Mouse (Mus musculus): Measurements from ENCODE around the gene Brms1l. TPM values are rescaled to one million over a fixed set of nuclear protein-coding genes. Genes with fewer than 3 reads are reported as not detected.

Gene Brms1l
- polyA plus RNA-seq (2014; fragmentation: Illumina TruSeq; extraction: RNeasy Lipid Tissue Mini Kit (QIAGEN cat#74804); ENCODE audit: low read depth, low replicate concordance): 7.5 TPM

DNA sequence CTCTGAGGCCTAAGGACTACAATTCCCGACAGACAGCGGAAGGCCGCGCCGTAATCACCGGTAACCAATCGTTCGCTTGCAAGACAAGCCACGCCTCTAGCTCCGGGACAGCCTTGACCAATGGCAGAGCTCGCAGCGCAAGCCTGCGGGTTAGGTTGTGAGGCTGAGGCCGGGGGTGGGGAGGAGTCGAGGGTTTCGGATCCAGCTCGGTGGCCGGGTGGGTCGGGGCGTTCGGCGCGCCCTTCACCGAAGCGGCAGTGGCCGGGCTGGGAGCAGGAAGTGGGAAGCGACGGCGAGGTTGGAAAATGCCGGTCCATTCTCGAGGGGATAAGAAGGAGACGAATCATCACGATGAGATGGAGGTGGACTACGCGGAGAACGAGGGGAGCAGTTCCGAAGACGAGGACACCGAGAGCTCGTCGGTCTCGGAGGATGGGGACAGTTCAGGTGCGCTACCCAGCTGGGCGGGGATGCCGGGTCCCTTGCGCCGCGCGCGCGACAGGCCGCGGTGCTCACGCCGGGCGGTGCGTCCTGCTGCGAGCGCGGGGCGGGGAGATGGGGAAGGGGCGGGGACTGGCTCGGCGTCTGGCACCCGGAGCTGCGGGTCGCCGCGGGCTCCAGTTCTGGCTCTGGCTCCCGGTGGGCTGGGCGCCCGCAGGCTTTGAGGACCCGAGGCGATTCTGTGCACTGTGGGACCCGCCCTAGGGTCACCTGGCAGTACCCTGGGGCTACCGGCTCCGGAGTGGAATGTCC is at the start of gene Brms1l:
TSS of gene Brms1l (plus strand) at position 126 of the 753 bp plus-strand sequence.

DNA sequence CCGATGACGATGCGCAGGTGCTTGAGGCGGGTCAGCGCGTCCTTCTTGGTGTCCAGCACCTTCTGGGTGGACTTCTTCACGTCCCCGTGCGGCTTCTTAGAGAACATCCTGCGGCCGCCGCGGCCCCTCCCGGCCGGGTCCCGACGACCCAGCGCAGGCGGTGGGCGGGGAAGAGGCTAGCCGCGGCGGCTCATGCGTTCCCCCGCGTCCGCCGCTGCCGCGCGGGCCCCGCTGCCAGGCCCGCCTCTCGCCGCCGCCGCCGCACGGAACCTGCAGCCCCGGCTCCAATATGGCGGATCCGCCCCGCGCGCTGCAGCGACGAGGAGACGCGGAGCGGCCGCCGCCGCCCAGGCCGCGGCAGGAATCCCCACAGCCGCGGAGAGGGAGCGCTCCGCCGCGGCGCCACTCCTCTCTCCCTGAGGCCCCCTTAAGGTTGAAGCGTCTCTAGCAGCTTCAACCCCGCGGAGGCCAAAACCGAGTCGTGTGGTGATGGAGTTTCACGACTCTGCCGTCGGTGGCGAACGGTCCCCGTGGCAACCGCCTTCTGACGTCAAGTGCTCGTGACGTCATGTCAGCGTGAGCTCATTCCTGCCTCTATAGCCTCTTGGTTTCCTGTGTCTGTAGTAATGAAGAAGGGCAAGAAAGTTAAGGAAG is 15.3 kb upstream of the Brms1l start, which contains the start of gene Ralgapa1:
TSS of gene Ralgapa1 (minus strand) at position 507 of the 654 bp plus-strand sequence.

Other genes with a start within 250 kb of the Brms1l start
- gene Insm2, start 236.9 kb upstream of the Brms1l start, polyA plus RNA-seq (2014; fragmentation: Illumina TruSeq; extraction: RNeasy Lipid Tissue Mini Kit (QIAGEN cat#74804); ENCODE audit: low read depth, low replicate concordance): not detected
- gene Ralgapa1, start 15.2 kb upstream of the Brms1l start, polyA plus RNA-seq (2014; fragmentation: Illumina TruSeq; extraction: RNeasy Lipid Tissue Mini Kit (QIAGEN cat#74804); ENCODE audit: low read depth, low replicate concordance): 8.4 TPM

All from liver, adult 10 weeks (tissue).